In the genomic region with DNA sequence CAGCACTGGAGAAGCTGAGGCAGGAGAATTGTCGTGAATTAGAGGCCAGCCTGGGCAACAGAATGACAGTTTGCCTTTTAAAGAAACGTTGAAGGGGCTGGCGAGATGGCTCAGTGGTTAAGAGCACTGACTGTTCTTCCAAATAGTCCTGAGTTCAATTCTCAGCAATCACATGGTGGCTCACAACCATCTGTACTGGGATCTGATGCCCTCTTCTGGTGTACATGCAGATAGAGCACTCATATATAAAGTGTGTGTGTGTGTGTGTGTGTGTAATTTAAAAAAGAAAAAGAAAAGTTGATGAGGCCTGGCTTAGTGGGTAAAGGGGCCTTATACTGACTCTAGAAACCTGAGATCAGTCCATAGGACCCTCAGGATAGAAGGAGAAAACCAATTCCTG, we compare ENCODE assay signal across 10 mouse cellular contexts. TPM values are rescaled to one million over a fixed set of nuclear protein-coding genes. Genes with fewer than 3 reads are reported as not detected.
DNase-seq lines count a peak whose midpoint lies in the region; ATAC-seq and TF ChIP-seq lines count a peak whose summit lies in the region.
"Had no signal": no experiment of that assay in that cellular context is flagged by ENCODE, and none has a peak within 500 bp of the region (broad histone marks: within the 10 kb centered on the region; RNA-seq: fewer than 3 reads in every experiment).

No protein-coding gene starts in this region.

- no peaks in the 10 kb centered on the region for H3K9me3 ChIP-seq in hindbrain, postnatal 0 days (ENCODE audit: low read length)
- H3K9me3 ChIP-seq in hindbrain, embryonic 10.5 days = no peaks in the 10 kb centered on the region
- no peaks in the 10 kb centered on the region for H3K9me3 ChIP-seq in heart, postnatal 0 days (replicated peaks; ENCODE audit: control insufficient read depth, low read length)
- no peaks in the 10 kb centered on the region for H3K9me3 ChIP-seq in stomach, embryonic 15.5 days

- no peak overlapping the region for H3K4me3 ChIP-seq in hindbrain, postnatal 0 days (ENCODE audit: low read length)
- no peak overlapping the region for H3K4me3 ChIP-seq in hindbrain, embryonic 10.5 days
- H3K4me3 ChIP-seq in heart, postnatal 0 days (ENCODE audit: low read depth, low read length) = no peak overlapping the region
- no peak overlapping the region for H3K4me3 ChIP-seq in stomach, embryonic 15.5 days (replicated peaks)

- no peak overlapping the region for H3K9ac ChIP-seq in hindbrain, postnatal 0 days (replicated peaks; ENCODE audit: low read length)
- no peak overlapping the region; the same call in 1 of the 2 replicates for H3K9ac ChIP-seq in heart, postnatal 0 days (replicated peaks; ENCODE audit: low read depth, low read length)
- H3K9ac ChIP-seq in stomach, embryonic 15.5 days = no peak overlapping the region

- H3K27me3 ChIP-seq in hindbrain, postnatal 0 days (ENCODE audit: insufficient read depth, low read length) = no peaks in the 10 kb centered on the region
- no peaks in the 10 kb centered on the region for H3K27me3 ChIP-seq in hindbrain, embryonic 10.5 days (ENCODE audit: insufficient read depth, poor library complexity, severe bottlenecking)
- H3K27me3 ChIP-seq in heart, postnatal 0 days (ENCODE audit: control insufficient read depth, insufficient read depth, low read length) = no peaks in the 10 kb centered on the region
- H3K27me3 ChIP-seq in stomach, embryonic 15.5 days (replicated peaks) = no peaks in the 10 kb centered on the region

- DNase-seq in hindbrain, postnatal 0 days (ENCODE audit: low spot score) = no peak
- DNase-seq in hindbrain, embryonic 10.5 days (ENCODE audit: low spot score) = no peak
- peak; percentile 20 to 30 for DNase-seq in spleen, postnatal 36 days (ENCODE audit: low spot score in 2 of 2)
- DNase-seq in spleen, postnatal 14 days (ENCODE audit: low spot score in 2 of 2) = no peak
- DNase-seq in heart, postnatal 0 days (ENCODE audit: low spot score) = no peak
- DNase-seq in right cerebral cortex, postnatal 4 days = no peak
- DNase-seq: adrenal gland, postnatal 36 days had no signal

- no peaks in the 10 kb centered on the region for H3K4me1 ChIP-seq in hindbrain, postnatal 0 days (ENCODE audit: insufficient read depth, low read length)
- H3K4me1 ChIP-seq in hindbrain, embryonic 10.5 days (replicated peaks) = 0 out of 2 replicates have a peak, but pooled peaks cover 4% of the 10 kb centered on the region
- H3K4me1 ChIP-seq in heart, postnatal 0 days (ENCODE audit: control insufficient read depth, insufficient read depth) = peaks cover 31% of the 10 kb centered on the region
- peaks cover 10% of the 10 kb centered on the region; the same call in 1 of the 2 replicates for H3K4me1 ChIP-seq in stomach, embryonic 15.5 days

- no peaks in the 10 kb centered on the region for H3K36me3 ChIP-seq in hindbrain, postnatal 0 days (ENCODE audit: insufficient read depth, low read length)
- no peaks in the 10 kb centered on the region for H3K36me3 ChIP-seq in hindbrain, embryonic 10.5 days
- no peaks in the 10 kb centered on the region for H3K36me3 ChIP-seq in heart, postnatal 0 days (replicated peaks; ENCODE audit: control insufficient read depth, insufficient read depth, low read length)
- no peaks in the 10 kb centered on the region for H3K36me3 ChIP-seq in stomach, embryonic 15.5 days

- no peak for TF ChIP-seq EP300 in heart, postnatal 0 days (IDR thresholded peaks at IDR 0.05; ENCODE audit: low read depth)

- no peak for ATAC-seq in hindbrain, postnatal 0 days
- ATAC-seq in heart, postnatal 0 days (ENCODE audit: insufficient read depth, low read depth) = no peak
- no peak for ATAC-seq in stomach, embryonic 15.5 days (ENCODE audit: insufficient read depth, low FRiP score, low read depth)
- no peak for ATAC-seq in cerebellum, adult (ENCODE audit: insufficient number of reproducible peaks, low FRiP score, low TSS enrichment)
- ATAC-seq: midbrain, embryonic 16.5 days had no signal

- WGBS in hindbrain, postnatal 0 days = 66% methylated on average over 3 of the region's 3 CpGs
- WGBS in hindbrain, embryonic 10.5 days = 72% methylated on average over 3 of the region's 3 CpGs
- WGBS in heart, postnatal 0 days = 69% methylated on average over 3 of the region's 3 CpGs
- 76% methylated on average over 3 of the region's 3 CpGs for WGBS in stomach, embryonic 15.5 days

- H3K4me2 ChIP-seq in hindbrain, postnatal 0 days (ENCODE audit: low read depth, low read length) = no peak overlapping the region
- peak overlapping the region; percentile 12; the same call in 1 of the 2 replicates for H3K4me2 ChIP-seq in heart, postnatal 0 days (ENCODE audit: low read depth, low read length)
- H3K4me2 ChIP-seq in stomach, embryonic 15.5 days = no peak overlapping the region

- TF ChIP-seq CTCF in hindbrain, postnatal 0 days (IDR thresholded peaks at IDR 0.05; ENCODE audit: low read depth) = no peak
- TF ChIP-seq CTCF in heart, postnatal 0 days (IDR thresholded peaks at IDR 0.05; ENCODE audit: low read depth) = peak; percentile 32

- 0 out of 2 replicates have a peak overlapping the region, but pooled peaks have one; percentile 0 for H3K27ac ChIP-seq in hindbrain, postnatal 0 days
- no peak overlapping the region for H3K27ac ChIP-seq in hindbrain, embryonic 10.5 days
- H3K27ac ChIP-seq in heart, postnatal 0 days (ENCODE audit: low read depth) = peak overlapping the region; percentile 86
- peak overlapping the region; percentile 80 for H3K27ac ChIP-seq in stomach, embryonic 15.5 days

RNA-seq across cellular contexts. Expression of a gene that starts 20.2 kb away (rescaled TPM):
- 4.3 and 7.5 TPM in 2 replicates for total RNA-seq in hindbrain, postnatal 0 days (2014; rRNA removed)
- 7.1 and 7.2 TPM in 2 replicates for polyA plus RNA-seq in hindbrain, postnatal 0 days (2015; fragmentation: Nextera tagmentation; extraction: Ambion mirVana)
- polyA plus RNA-seq in hindbrain, embryonic 10.5 days (2016; fragmentation: Nextera tagmentation; extraction: Ambion mirVana) = 33.1 and 47.3 TPM in 2 replicates
- total RNA-seq in heart, postnatal 0 days (2014; rRNA removed; ENCODE audit: low replicate concordance) = 2.6 and 6.4 TPM in 2 replicates
- 3.9 and 4.5 TPM in 2 replicates for polyA plus RNA-seq in heart, postnatal 0 days (2015; fragmentation: Nextera tagmentation; extraction: Ambion mirVana)
- polyA plus RNA-seq in stomach, embryonic 15.5 days (2015; fragmentation: Nextera tagmentation; extraction: Ambion mirVana) = 18.5 and 21.6 TPM in 2 replicates

Comparison
In these comparisons a context has a peak if more than half of its experiments do, and no peak if none do; other contexts are left out.
1. DNase-seq: peak in spleen, postnatal 36 days (2 of 2); none in hindbrain, postnatal 0 days (single experiment), hindbrain, embryonic 10.5 days (single experiment), spleen, postnatal 14 days (0 of 2), heart, postnatal 0 days (single experiment) and right cerebral cortex, postnatal 4 days (single experiment).